Mouse (Mus musculus) R1 (cell line): ENCODE measurements around the gene Entpd3.
A peak's percentile ranks its signal among the peaks of the same experiment; 100 is the strongest.
"Not testable (repeated sequence)": the region's sequence is repeated elsewhere in the genome, so short reads cannot be mapped to it uniquely, and the experiment has no call there.

Experiments used
- DNase-seq: peaks from one replicate; pipeline ENCODE4 v3.0.0-alpha.2; 2018; ENCODE audit warnings: low read depth, low spot score

Entpd3 gene

GRCm38 (mm10) chr9:120533446-120533950 is 6.1 kb upstream of the Entpd3 start:
- DNase-seq = not testable (repeated sequence)

GRCm38 (mm10) chr9:120541411-120541810 is 1.8 kb downstream of the Entpd3 start:
- no peak for DNase-seq

GRCm38 (mm10) chr9:120542241-120542640 is 2.6 kb downstream of the Entpd3 start:
- no peak for DNase-seq

GRCm38 (mm10) chr9:120545994-120546393 is 6.4 kb downstream of the Entpd3 start:
- DNase-seq = no peak

- DNase-seq = no peak
These were observed 6.9 kb downstream of the Entpd3 start for GRCm38 (mm10) chr9:120546482-120546881.

- no peak for DNase-seq
These were observed 7.5 kb downstream of the Entpd3 start for GRCm38 (mm10) chr9:120547026-120547668.

- DNase-seq = no peak
These were observed 11.2 kb downstream of the Entpd3 start for GRCm38 (mm10) chr9:120550778-120551177.

GRCm38 (mm10) chr9:120563590-120563989 is 24.0 kb downstream of the Entpd3 start:
- no peak for DNase-seq

GRCm38 (mm10) chr9:120564247-120564646 is 24.6 kb downstream of the Entpd3 start:
- no peak for DNase-seq

GRCm38 (mm10) chr9:120566384-120566783 is 26.8 kb downstream of the Entpd3 start:
- no peak for DNase-seq

- no peak for DNase-seq
These were observed 29.3 kb downstream of the Entpd3 start for GRCm38 (mm10) chr9:120568917-120569316.

- peak; percentile 79 for DNase-seq
These were observed 30.2 kb downstream of the Entpd3 start for GRCm38 (mm10) chr9:120569721-120570333.

- peak; percentile 32 for DNase-seq
These were observed 30.7 kb downstream of the Entpd3 start for GRCm38 (mm10) chr9:120570334-120570725.

GRCm38 (mm10) chr9:120570741-120571592 is 31.3 kb downstream of the Entpd3 start, which contains the start of gene Rpl14:
TSS of gene Rpl14 (plus strand) at chr9:120571444.
- peak; percentile 96 for DNase-seq

GRCm38 (mm10) chr9:120571593-120572385 is 32.2 kb downstream of the Entpd3 start:
- no peak for DNase-seq

- DNase-seq = peak; percentile 84
These were observed 36.4 kb downstream of the Entpd3 start for GRCm38 (mm10) chr9:120575748-120576661.

GRCm38 (mm10) chr9:120576662-120577013 is 37.0 kb downstream of the Entpd3 start:
- no peak for DNase-seq

GRCm38 (mm10) chr9:120577133-120577651 is 37.6 kb downstream of the Entpd3 start:
- DNase-seq = peak; percentile 97

- DNase-seq = peak; percentile 24
These were observed 38.2 kb downstream of the Entpd3 start for GRCm38 (mm10) chr9:120577706-120578405.
